Mouse (Mus musculus) granulocyte monocyte progenitor cell, adult 5-6 weeks (primary cell): Measurements from ENCODE around the gene BC017158. TPM values are rescaled to one million over a fixed set of nuclear protein-coding genes. Genes with fewer than 3 reads are reported as not detected.
A peak's percentile ranks its signal among the peaks of the same experiment; 100 is the strongest.

Experiments
- ATAC-seq: replicated peaks from 2 replicates; pipeline ENCODE4 v1.8.0; 2016; ENCODE audit warnings: mild to moderate bottlenecking, moderate TSS enrichment, inconsistent platforms; ENCODE audit not compliant: poor library complexity, severe bottlenecking
- total RNA-seq, 2 experiments: library from RNA; stranded (forward) in 1 of 2; stranded (reverse) in 1 of 2; fragments of 200-712, 200-1000 nt in 1 of 2; fragments of >200 nt in 1 of 2; fragmentation: Nextera tagmentation in 1 of 2; gene quantifications; 2 replicates each; pipeline ENCODE4 v1.2.3; 2014 to 2017

Gene BC017158
- total RNA-seq, 2 experiments from 2014 or later = 24.8 to 37.7 TPM

DNA sequence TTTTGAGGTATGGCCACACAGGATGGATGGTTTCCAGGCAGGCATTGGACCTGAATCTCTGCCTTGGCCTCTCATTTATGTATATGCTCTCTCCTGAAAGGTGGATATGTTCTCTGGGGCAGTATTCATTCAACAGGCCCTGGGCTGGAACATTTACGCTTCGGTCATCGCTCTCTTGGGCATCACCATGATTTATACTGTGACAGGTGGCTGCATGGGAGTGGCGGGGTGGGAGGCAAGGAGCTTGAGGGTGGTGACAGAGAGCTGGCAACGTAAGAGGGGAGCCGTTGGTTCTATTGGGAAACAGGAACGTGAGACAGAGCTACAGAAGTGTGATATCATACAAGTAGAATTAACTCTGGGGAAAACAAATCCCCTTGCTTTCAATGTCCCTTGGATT, 30.2 kb downstream of the BC017158 start:
- no peak for ATAC-seq

- ATAC-seq = no peak
Measured at GRCm38 (mm10) chr7:128267391-128267790, 30.6 kb downstream of the BC017158 start.

- ATAC-seq = no peak
Measured at GRCm38 (mm10) chr7:128266056-128266455, 31.9 kb downstream of the BC017158 start.

DNA sequence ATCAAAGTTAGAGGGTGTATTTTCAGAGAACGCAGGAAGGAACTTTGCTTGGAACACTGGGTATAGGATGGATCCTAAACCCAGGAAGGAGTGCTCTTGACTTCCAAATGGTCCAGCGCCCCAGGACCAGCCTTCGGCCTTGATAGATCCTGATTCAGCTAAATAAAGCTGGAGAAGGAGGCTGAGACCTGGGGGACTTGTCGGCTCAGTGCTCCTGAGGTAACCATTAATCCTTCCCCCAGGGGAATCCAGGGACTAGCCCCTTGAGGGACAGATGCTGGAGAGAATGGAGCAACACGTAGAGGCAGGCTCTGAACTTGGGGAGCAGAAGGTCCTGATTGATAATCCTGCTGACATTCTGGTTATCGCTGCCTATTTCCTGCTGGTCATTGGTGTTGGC, 32.6 kb downstream of the BC017158 start, which contains the start of gene Slc5a2:
Gene Slc5a2 (plus strand): TSS at position 247 of the 400 bp plus-strand sequence.
- ATAC-seq = no peak

GRCm38 (mm10) chr7:128256783-128257334, 41.1 kb downstream of the BC017158 start:
- no peak for ATAC-seq

GRCm38 (mm10) chr7:128255757-128256156, 42.2 kb downstream of the BC017158 start:
- no peak for ATAC-seq

- no peak for ATAC-seq
Measured at GRCm38 (mm10) chr7:128254978-128255377, 43.0 kb downstream of the BC017158 start.

- peak; percentile 81 for ATAC-seq
Measured at GRCm38 (mm10) chr7:128252609-128253008, 45.4 kb downstream of the BC017158 start.

- ATAC-seq = no peak; the same call in 1 of the 2 replicates
Measured at GRCm38 (mm10) chr7:128251946-128252345, 46.0 kb downstream of the BC017158 start.

DNA sequence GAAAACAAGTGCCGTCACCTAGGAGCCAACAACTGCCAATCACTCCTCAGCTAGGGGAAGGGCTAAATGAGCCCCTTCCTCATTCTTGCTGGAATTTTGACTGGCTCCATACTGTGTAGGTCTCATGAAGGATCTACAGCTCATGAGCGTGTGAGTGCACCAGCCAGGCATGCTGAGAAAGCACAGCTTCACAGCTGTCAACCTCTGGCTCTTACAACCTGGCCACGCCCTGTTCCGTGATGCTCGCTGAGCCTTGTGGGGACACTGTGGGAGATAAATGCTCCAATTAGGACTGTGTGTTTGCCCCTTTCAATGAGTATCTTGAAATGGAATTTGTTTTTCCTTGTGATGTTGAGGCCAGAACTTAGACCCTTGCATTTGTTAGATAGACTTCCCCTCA, 48.0 kb downstream of the BC017158 start:
- ATAC-seq = no peak

DNA sequence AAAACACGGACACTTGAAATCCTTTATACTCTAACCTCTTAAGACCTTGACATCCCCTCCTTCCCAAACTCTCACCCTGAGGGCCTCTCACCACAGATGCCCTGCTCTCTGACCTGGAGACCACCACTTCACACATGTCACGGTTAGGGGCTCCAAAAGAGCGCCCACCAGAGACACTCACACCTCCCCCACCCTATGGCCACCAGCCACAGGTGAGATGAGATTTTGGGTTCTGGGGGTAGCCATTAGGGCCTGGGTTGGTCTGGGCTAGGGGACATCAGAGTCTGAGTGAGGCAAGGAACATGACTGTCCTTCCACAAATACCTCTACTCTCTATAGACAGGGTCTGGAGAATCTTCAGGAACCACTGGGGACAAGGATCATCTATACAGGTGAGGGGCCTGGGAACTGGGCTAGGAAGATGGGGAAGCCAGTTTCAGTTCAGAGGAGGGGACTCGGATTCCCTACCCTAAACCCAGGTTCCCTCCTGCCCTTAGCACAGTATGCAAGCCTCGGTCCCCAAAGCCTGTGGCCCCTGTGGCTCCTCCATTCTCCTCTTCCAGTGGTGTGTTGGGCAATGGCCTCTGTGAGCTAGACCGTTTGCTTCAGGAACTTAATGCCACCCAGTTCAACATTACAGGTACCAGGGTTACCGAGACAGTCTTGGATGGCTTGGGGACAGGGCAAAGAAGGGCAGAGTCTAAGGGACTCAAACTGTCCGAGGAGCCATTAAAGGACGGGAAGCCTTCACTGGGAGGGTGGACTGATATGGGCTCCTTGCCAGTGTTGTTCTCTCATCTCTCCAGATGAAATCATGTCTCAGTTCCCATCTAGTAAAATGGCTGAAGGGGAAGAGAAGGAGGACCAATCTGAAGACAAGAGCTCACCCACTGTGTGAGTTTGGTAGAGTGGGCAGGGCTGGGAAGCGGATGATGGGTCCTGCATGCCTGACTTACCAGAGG, 49.6 kb downstream of the BC017158 start:
- no peak for ATAC-seq

DNA sequence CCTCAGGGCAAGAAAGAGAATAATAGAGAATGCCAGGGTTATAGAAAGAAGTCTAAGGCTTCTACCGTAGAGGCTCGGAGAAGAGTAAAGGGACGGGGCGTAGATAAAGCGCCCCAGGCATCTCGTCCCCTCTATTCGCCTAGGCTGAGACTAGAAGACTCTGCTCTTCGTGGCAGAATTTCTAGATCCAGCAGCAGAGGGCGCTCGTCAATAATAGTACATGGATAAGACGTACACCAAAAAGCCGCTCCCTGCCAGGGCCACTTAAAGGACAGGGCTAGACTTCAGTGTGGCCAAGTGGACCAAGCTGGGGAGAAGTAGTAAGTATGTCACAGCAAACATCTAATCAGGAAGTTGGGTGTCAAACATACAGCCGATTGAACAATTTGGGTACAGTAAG, 50.5 kb downstream of the BC017158 start:
- ATAC-seq = peak; percentile 65

GRCm38 (mm10) chr7:128246496-128247391, 51.2 kb downstream of the BC017158 start, which contains the start of gene Tgfb1i1:
Tgfb1i1 (plus strand) TSS chr7:128246812.
- ATAC-seq = no peak

GRCm38 (mm10) chr7:128245547-128245946, 52.4 kb downstream of the BC017158 start:
- no peak for ATAC-seq

DNA sequence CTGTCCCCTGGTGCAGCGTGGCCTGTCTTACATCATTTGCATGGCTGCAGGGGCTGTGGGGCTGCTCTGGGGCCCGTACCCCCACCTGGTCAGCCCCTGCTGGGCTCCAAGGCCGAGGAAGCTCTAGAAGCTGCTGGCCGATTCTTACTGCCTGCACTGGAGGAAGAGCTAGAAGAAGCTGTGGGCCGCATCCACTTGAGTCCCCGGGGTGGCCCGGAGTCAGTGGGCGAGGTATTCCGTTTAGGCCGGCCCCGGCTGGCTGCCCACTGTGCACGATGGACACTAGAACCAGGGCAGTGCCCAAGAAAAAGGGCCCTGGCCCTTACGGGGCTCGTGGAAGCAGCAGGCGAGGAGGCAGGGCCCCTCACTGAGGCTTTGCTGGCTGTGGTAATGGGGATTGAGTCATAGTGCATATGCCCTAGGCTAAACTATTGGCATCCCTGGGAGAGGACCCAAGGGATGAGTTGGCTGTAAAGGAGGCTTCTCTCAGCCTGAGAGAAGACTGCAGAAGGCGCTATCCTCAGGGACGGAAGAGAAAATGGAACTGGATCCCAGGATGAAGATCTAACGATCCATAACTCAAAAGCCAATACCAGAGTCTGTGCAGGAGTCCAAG, 53.5 kb downstream of the BC017158 start:
- no peak for ATAC-seq

DNA sequence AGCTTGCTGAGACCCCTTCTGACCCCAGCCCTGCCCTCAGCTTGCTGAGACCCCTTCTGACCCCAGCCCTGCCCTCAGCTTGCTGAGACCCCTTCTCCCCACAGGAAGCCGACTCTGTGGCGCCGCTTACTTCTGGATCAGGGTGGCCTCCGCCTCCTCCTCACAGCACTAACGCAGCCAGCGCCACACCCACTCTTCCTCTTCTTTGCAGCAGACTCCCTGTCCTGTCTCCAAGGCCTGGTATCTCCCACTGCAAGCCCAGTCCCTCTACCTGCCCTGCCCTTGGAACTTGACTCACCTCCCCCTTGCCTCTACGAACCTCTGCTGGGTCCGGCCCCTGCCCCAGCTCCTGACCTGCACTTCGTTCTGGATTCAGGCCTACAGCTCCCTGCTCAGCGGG, 54.0 kb downstream of the BC017158 start:
- ATAC-seq = no peak

- ATAC-seq = no peak
Measured at GRCm38 (mm10) chr7:128242331-128242730, 55.6 kb downstream of the BC017158 start.

- no peak for ATAC-seq
Measured at GRCm38 (mm10) chr7:128240131-128240784, 57.7 kb downstream of the BC017158 start.

DNA sequence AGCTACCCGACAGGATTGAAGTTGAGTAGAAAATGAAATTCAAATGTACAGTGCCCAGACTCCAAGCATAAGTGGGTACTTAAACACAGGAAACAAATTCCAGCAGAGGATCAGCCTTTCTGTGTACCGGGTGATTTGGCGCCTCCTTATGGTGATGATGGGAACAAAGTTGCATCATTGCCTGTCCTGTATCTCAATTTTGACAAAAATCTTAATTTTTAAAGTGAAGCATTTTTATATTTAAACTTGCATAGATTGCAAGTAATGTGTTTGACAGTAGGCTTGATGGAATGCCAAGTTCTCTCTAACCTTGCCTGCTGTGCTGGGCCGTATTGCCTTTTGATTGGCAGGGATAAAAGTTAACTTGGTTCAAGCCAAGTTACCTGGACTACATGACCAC, 59.0 kb downstream of the BC017158 start:
- no peak for ATAC-seq
